Mouse (Mus musculus) retina, embryonic 14.5 days (tissue): ENCODE measurements around the gene Pmpcb.

Experiments used
- DNase-seq: peaks from one replicate; pipeline ENCODE4 v3.0.0-alpha.2; 2015; ENCODE audit warnings: low spot score

The Pmpcb gene

DNA sequence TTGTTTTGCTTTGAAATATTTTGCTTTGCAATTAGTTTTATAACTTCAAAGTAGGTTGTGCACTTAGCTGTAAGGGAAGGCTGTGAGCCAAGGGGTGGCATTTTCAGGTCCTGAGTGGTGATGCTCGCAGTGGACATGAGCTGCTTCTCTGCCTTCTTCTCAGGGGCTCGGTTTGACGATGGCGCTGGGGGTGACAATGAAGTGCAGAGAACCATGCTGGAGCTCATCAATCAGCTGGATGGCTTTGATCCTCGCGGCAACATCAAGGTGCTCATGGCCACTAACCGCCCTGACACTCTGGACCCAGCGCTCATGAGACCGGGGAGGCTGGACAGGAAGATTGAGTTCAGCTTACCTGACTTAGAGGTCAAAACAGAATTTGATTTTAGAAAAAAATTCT, 66.0 kb downstream of the Pmpcb start:
- DNase-seq, result no peak

DNA sequence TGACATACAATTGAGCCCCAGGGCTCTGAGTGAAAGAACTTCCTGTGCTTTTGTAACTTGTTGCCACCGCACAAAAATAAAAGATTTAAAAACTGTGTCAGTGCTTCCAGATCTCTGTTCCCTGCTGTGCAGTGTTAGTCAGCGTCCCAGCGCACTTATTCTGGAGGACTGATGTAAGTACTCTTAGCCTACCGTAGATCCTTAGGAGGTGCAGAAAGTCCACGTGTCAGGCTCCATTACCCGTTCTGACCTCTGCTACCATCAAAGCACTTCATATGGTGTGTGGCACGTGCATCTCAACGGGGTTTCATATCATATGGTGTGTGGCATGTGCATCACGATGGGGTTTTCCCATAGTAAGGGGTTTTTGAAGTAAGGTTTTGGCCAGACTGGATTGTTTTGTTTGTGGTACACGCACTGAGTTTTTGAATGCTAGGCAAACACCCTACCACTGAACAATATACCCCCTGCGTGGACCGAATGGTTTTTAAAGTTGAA, 66.8 kb downstream of the Pmpcb start:
- no peak for DNase-seq

GRCm38 (mm10) chr5:21804837-21805236, 67.9 kb downstream of the Pmpcb start:
- no peak for DNase-seq
